Mouse (Mus musculus): ENCODE data around the gene P3h3.

- no peak for TF ChIP-seq GATA1 (IDR thresholded peaks at IDR 0.05; ENCODE audit: low read length)
- no peak for TF ChIP-seq TAL1 (IDR thresholded peaks at IDR 0.05; ENCODE audit: low read length)
Measured at GRCm38 (mm10) chr6:124863658-124864298, 6.2 kb upstream of the P3h3 start, which contains the start of gene Gpr162.
